12 mouse cellular contexts compared by ENCODE assay signal in the genomic region with DNA sequence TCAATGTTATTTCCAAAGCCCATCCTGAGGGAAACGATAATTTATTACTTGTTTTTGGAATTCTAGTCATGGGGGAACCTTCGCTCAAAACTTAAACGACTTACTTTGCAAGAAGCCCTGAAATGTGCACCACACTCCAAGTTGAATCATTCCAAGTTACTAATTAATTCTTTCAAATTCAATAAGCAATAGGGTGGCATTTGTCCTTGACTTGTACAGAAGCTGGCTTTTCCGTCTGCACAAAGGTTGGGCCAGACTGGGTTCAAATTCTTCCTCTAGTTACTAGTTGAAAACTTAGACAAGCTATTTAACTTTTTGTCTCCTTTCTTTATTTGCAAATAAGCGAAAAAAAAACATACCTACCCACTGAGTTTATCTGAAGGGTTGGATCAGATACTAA. TPM values are rescaled to one million over a fixed set of nuclear protein-coding genes. Genes with fewer than 3 reads are reported as not detected.
DNase-seq lines count a peak whose midpoint lies in the region; ATAC-seq and TF ChIP-seq lines count a peak whose summit lies in the region.
"Had no signal": no experiment of that assay in that cellular context is flagged by ENCODE, and none has a peak within 500 bp of the region (broad histone marks: within the 10 kb centered on the region; RNA-seq: fewer than 3 reads in every experiment).

No protein-coding gene starts in this region.

- H3K36me3 ChIP-seq in hindbrain, embryonic 15.5 days: no peaks in the 10 kb centered on the region
- no peaks in the 10 kb centered on the region for H3K36me3 ChIP-seq in hindbrain, embryonic 11.5 days (ENCODE audit: control insufficient read depth, insufficient read depth, low read length)
- H3K36me3 ChIP-seq in lung, embryonic 14.5 days (ENCODE audit: insufficient read depth): no peaks in the 10 kb centered on the region
- H3K36me3 ChIP-seq in limb, embryonic 13.5 days: no peaks in the 10 kb centered on the region
- no peaks in the 10 kb centered on the region for H3K36me3 ChIP-seq in neural tube, embryonic 15.5 days
- H3K36me3 ChIP-seq: forebrain, embryonic 10.5 days had no signal

- no peak for ATAC-seq in hindbrain, embryonic 15.5 days (ENCODE audit: low FRiP score, low read depth)
- no peak for ATAC-seq in hindbrain, embryonic 11.5 days (ENCODE audit: low FRiP score)
- no peak for ATAC-seq in lung, embryonic 14.5 days (ENCODE audit: insufficient read depth)
- ATAC-seq in limb, embryonic 13.5 days (ENCODE audit: low FRiP score, low read depth): no peak
- ATAC-seq in neural tube, embryonic 15.5 days (ENCODE audit: low FRiP score): no peak

- peaks cover 19% of the 10 kb centered on the region for H3K4me1 ChIP-seq in hindbrain, embryonic 15.5 days (replicated peaks)
- H3K4me1 ChIP-seq in hindbrain, embryonic 11.5 days (replicated peaks; ENCODE audit: control insufficient read depth, insufficient read depth, low read length): no peaks in the 10 kb centered on the region
- peaks cover 4% of the 10 kb centered on the region; the same call in 1 of the 2 replicates for H3K4me1 ChIP-seq in lung, embryonic 14.5 days (ENCODE audit: insufficient read depth)
- peaks cover 15% of the 10 kb centered on the region for H3K4me1 ChIP-seq in limb, embryonic 13.5 days
- peaks cover 12% of the 10 kb centered on the region for H3K4me1 ChIP-seq in neural tube, embryonic 15.5 days

- H3K4me2 ChIP-seq in hindbrain, embryonic 15.5 days: no peak overlapping the region; the same call in 1 of the 2 replicates
- H3K4me2 ChIP-seq in hindbrain, embryonic 11.5 days (replicated peaks; ENCODE audit: low read depth, low read length): no peak overlapping the region
- H3K4me2 ChIP-seq in lung, embryonic 14.5 days: peak overlapping the region; percentile 80
- H3K4me2 ChIP-seq in limb, embryonic 13.5 days (replicated peaks): peak overlapping the region; percentile 75
- H3K4me2 ChIP-seq in neural tube, embryonic 15.5 days: peak overlapping the region; percentile 85; the same call in 1 of the 2 replicates

- no peaks in the 10 kb centered on the region for H3K9me3 ChIP-seq in hindbrain, embryonic 15.5 days
- H3K9me3 ChIP-seq in hindbrain, embryonic 11.5 days (ENCODE audit: control insufficient read depth, low read length): no peaks in the 10 kb centered on the region
- H3K9me3 ChIP-seq in lung, embryonic 14.5 days (ENCODE audit: low read depth, low read length): no peaks in the 10 kb centered on the region
- no peaks in the 10 kb centered on the region for H3K9me3 ChIP-seq in limb, embryonic 13.5 days
- H3K9me3 ChIP-seq in neural tube, embryonic 15.5 days (replicated peaks): no peaks in the 10 kb centered on the region
- H3K9me3 ChIP-seq: forebrain, embryonic 10.5 days had no signal

- H3K9ac ChIP-seq in hindbrain, embryonic 15.5 days: no peak overlapping the region
- no peak overlapping the region for H3K9ac ChIP-seq in hindbrain, embryonic 11.5 days (ENCODE audit: low read depth, low read length)
- H3K9ac ChIP-seq in lung, embryonic 14.5 days: no peak overlapping the region
- H3K9ac ChIP-seq in limb, embryonic 13.5 days: no peak overlapping the region
- H3K9ac ChIP-seq in neural tube, embryonic 15.5 days (replicated peaks): no peak overlapping the region

- no peak overlapping the region; the same call in 1 of the 2 replicates for H3K4me3 ChIP-seq in hindbrain, embryonic 15.5 days
- no peak overlapping the region for H3K4me3 ChIP-seq in hindbrain, embryonic 11.5 days (ENCODE audit: low read depth, low read length)
- H3K4me3 ChIP-seq in lung, embryonic 14.5 days (ENCODE audit: low read depth, low read length): peak overlapping the region; percentile 80; the same call in 1 of the 2 replicates
- H3K4me3 ChIP-seq in limb, embryonic 13.5 days: no peak overlapping the region
- H3K4me3 ChIP-seq in neural tube, embryonic 15.5 days (replicated peaks): no peak overlapping the region
- H3K4me3 ChIP-seq: megakaryocyte, embryonic 14.5 days had no signal

- DNase-seq in hindbrain, embryonic 11.5 days (ENCODE audit: low spot score): no peak
- DNase-seq in lung, embryonic 14.5 days: no peak
- no peak for DNase-seq in lung, postnatal 10 days
- DNase-seq in urinary bladder, postnatal 10 days (ENCODE audit: low spot score): no peak
- DNase-seq: gastrocnemius, postnatal 36 days; liver; lung, adult 2 months had no signal

- 81% methylated on average over 5 of the region's 5 CpGs for WGBS in hindbrain, embryonic 15.5 days
- WGBS in hindbrain, embryonic 11.5 days: 88% methylated on average over 5 of the region's 5 CpGs
- WGBS in lung, embryonic 14.5 days: 69% methylated on average over 5 of the region's 5 CpGs
- WGBS in limb, embryonic 13.5 days: 84% methylated on average over 5 of the region's 5 CpGs
- WGBS in neural tube, embryonic 15.5 days: 86% methylated on average over 5 of the region's 5 CpGs

- H3K27me3 ChIP-seq in hindbrain, embryonic 15.5 days: no peaks in the 10 kb centered on the region
- no peaks in the 10 kb centered on the region for H3K27me3 ChIP-seq in hindbrain, embryonic 11.5 days (ENCODE audit: control insufficient read depth, insufficient read depth, low read length)
- H3K27me3 ChIP-seq in lung, embryonic 14.5 days (ENCODE audit: insufficient read depth, low read length): no peaks in the 10 kb centered on the region
- no peaks in the 10 kb centered on the region for H3K27me3 ChIP-seq in limb, embryonic 13.5 days
- no peaks in the 10 kb centered on the region for H3K27me3 ChIP-seq in neural tube, embryonic 15.5 days (replicated peaks)

- no peak for TF ChIP-seq CTCF in lung, embryonic 14.5 days (IDR thresholded peaks at IDR 0.05; ENCODE audit: low read depth)

- H3K27ac ChIP-seq in hindbrain, embryonic 15.5 days (replicated peaks): peak overlapping the region; percentile 95; the same call in 1 of the 2 replicates
- no peak overlapping the region for H3K27ac ChIP-seq in hindbrain, embryonic 11.5 days (ENCODE audit: low read depth, low read length)
- H3K27ac ChIP-seq in lung, embryonic 14.5 days (ENCODE audit: low read depth): no peak overlapping the region; the same call in 1 of the 2 replicates
- no peak overlapping the region for H3K27ac ChIP-seq in limb, embryonic 13.5 days
- no peak overlapping the region for H3K27ac ChIP-seq in neural tube, embryonic 15.5 days (replicated peaks)

RNA-seq across cellular contexts. Expression of gene Spats2l, which starts 0.6 kb away (rescaled TPM):
- polyA plus RNA-seq in hindbrain, embryonic 15.5 days (2015; fragmentation: Nextera tagmentation; extraction: Ambion mirVana): 79.5 and 79.6 TPM in 2 replicates
- 33.6 and 55.2 TPM in 2 replicates for polyA plus RNA-seq in hindbrain, embryonic 11.5 days (2014; fragmentation: Nextera tagmentation; extraction: Ambion mirVana)
- polyA plus RNA-seq in lung, embryonic 14.5 days (2014; fragmentation: Nextera tagmentation; extraction: Ambion mirVana): 81.2 and 81.9 TPM in 2 replicates
- polyA plus RNA-seq in limb, embryonic 13.5 days (2015; fragmentation: Nextera tagmentation; extraction: Ambion mirVana): 189 and 191 TPM in 2 replicates
- polyA plus RNA-seq in neural tube, embryonic 15.5 days (2015; fragmentation: Nextera tagmentation; extraction: Ambion mirVana): 78.3 and 78.7 TPM in 2 replicates

Comparison
In these comparisons a context has a peak if more than half of its experiments do, and no peak if none do; other contexts are left out.
1. H3K4me2 ChIP-seq: peak in lung, embryonic 14.5 days (single experiment), limb, embryonic 13.5 days (single experiment) and neural tube, embryonic 15.5 days (single experiment); none in hindbrain, embryonic 15.5 days (single experiment) and hindbrain, embryonic 11.5 days (single experiment).